Mouse (Mus musculus) urinary bladder, adult 2 months (tissue): ENCODE results near the gene Snx15. TPM values are rescaled to one million over a fixed set of nuclear protein-coding genes. Genes with fewer than 3 reads are reported as not detected.
A peak's percentile ranks its signal among the peaks of the same experiment; 100 is the strongest.

Experiments
- DNase-seq: peaks from one replicate; pipeline ENCODE4 v3.0.0; 2022; ENCODE audit warnings: low spot score
- polyA plus RNA-seq: library from polyadenylated mRNA; depleted of rRNA; stranded (reverse); fragments of >200 nt; gene quantifications from 2 replicates; pipeline ENCODE4 v1.2.3, GENCODE M21; 2012

Gene Snx15
- polyA plus RNA-seq, 1 experiment, result 32.6 TPM

- no peak for DNase-seq
Measured at GRCm38 (mm10) chr19:6121761-6122160, 6.3 kb downstream of the Snx15 start.

GRCm38 (mm10) chr19:6118677-6119185, 9.4 kb downstream of the Snx15 start:
- DNase-seq, result no peak

GRCm38 (mm10) chr19:6117986-6118676, 10.0 kb downstream of the Snx15 start, which contains the start of gene Sac3d1:
TSS of gene Sac3d1 (minus strand) at chr19:6118650.
- peak; percentile 70 for DNase-seq

- DNase-seq, result peak; percentile 61
Measured at GRCm38 (mm10) chr19:6117346-6117985, 10.6 kb downstream of the Snx15 start.

GRCm38 (mm10) chr19:6116113-6116850, 11.8 kb downstream of the Snx15 start:
- DNase-seq, result no peak

- DNase-seq, result no peak
Measured at GRCm38 (mm10) chr19:6113116-6113515, 15.0 kb downstream of the Snx15 start.

- DNase-seq, result no peak
Measured at GRCm38 (mm10) chr19:6105586-6105985, 22.5 kb downstream of the Snx15 start, which contains the start of gene Naaladl1. TSS of gene Naaladl1 (plus strand) at chr19:6105782.

- no peak for DNase-seq
Measured at GRCm38 (mm10) chr19:6104476-6104875, 23.6 kb downstream of the Snx15 start.

- DNase-seq, result no peak
Measured at GRCm38 (mm10) chr19:6102169-6102853, 25.8 kb downstream of the Snx15 start.

- DNase-seq, result no peak
Measured at GRCm38 (mm10) chr19:6101186-6101585, 26.9 kb downstream of the Snx15 start.

GRCm38 (mm10) chr19:6097847-6098246, 30.3 kb downstream of the Snx15 start:
- DNase-seq, result no peak

- no peak for DNase-seq
Measured at GRCm38 (mm10) chr19:6094119-6094518, 34.0 kb downstream of the Snx15 start, which contains the start of gene AC131692.1. TSS of gene AC131692.1 (plus strand) at chr19:6094419.

- no peak for DNase-seq
Measured at GRCm38 (mm10) chr19:6088841-6089240, 39.3 kb downstream of the Snx15 start.

- no peak for DNase-seq
Measured at GRCm38 (mm10) chr19:6085417-6085879, 42.7 kb downstream of the Snx15 start.

GRCm38 (mm10) chr19:6084478-6085248, 43.4 kb downstream of the Snx15 start, which contains the start of the genes Zfpl1 and Cdca5:
TSS of gene Zfpl1 (minus strand) at chr19:6084956.
TSS of gene Cdca5 (plus strand) at chr19:6084983.
- DNase-seq, result peak; percentile 82

- no peak for DNase-seq
Measured at GRCm38 (mm10) chr19:6082156-6082555, 45.9 kb downstream of the Snx15 start, which contains the start of gene Gm28374. TSS of gene Gm28374 (minus strand) at chr19:6082256.

- no peak for DNase-seq
Measured at GRCm38 (mm10) chr19:6079983-6080480, 48.1 kb downstream of the Snx15 start, which contains the start of gene Tmem262. TSS of gene Tmem262 (plus strand) at chr19:6080033.

GRCm38 (mm10) chr19:6076564-6077393, 51.3 kb downstream of the Snx15 start, which contains the start of gene Vps51:
TSS of gene Vps51 (minus strand) at chr19:6077231.
- DNase-seq, result peak; percentile 66

- DNase-seq, result no peak
Measured at GRCm38 (mm10) chr19:6073889-6074288, 54.2 kb downstream of the Snx15 start.
